Mouse (Mus musculus) C2C12 (cell line): ENCODE results near the gene Abca14. TPM values are rescaled to one million over a fixed set of nuclear protein-coding genes. Genes with fewer than 3 reads are reported as not detected.

ENCODE experiments used
- H3K27me3 ChIP-seq: one replicate; pipeline ENCODE4 v1.6.1; 2011; ENCODE audit not compliant: control insufficient read depth, insufficient read depth, insufficient read length
- H3K36me3 ChIP-seq: one replicate; pipeline ENCODE4 v1.6.1; 2011; ENCODE audit not compliant: control insufficient read depth, insufficient read depth
- H3K4me3 ChIP-seq: one replicate; pipeline ENCODE4 v1.5.1; 2011; ENCODE audit warnings: mild to moderate bottlenecking, control low read depth; ENCODE audit not compliant: poor library complexity, insufficient read depth, severe bottlenecking
- H3K79me2 ChIP-seq: one replicate; pipeline ENCODE4 v1.6.1; 2011; ENCODE audit not compliant: control insufficient read depth, insufficient read depth
- H3K79me3 ChIP-seq: one replicate; pipeline ENCODE4 v1.6.1; 2011; ENCODE audit warnings: low read depth, control low read depth
- H3ac ChIP-seq: one replicate; pipeline ENCODE3; 2011; ENCODE audit warnings: low read depth; ENCODE audit not compliant: control insufficient read depth, insufficient read length
- CEBPB ChIP-seq: IDR thresholded peaks from one replicate; pipeline ENCODE4 v1.6.1; 2011; ENCODE audit warnings: low read depth, mild to moderate bottlenecking, control low read depth, moderate library complexity
- CTCF ChIP-seq: IDR thresholded peaks from one replicate; pipeline ENCODE4 v1.5.1; 2011; ENCODE audit not compliant: control insufficient read depth, insufficient read depth, insufficient read length
- FOSL1 ChIP-seq: IDR thresholded peaks from one replicate; pipeline ENCODE4 v1.8.0; 2011; ENCODE audit warnings: mild to moderate bottlenecking, low read length; ENCODE audit not compliant: poor library complexity, insufficient read depth, severe bottlenecking
- MAX ChIP-seq: IDR thresholded peaks from one replicate; pipeline ENCODE4 v1.6.1; 2011; ENCODE audit warnings: mild to moderate bottlenecking, control low read depth
- MYOD1 ChIP-seq: IDR thresholded peaks from one replicate; pipeline ENCODE4 v1.6.1; 2011; ENCODE audit warnings: low read depth; ENCODE audit not compliant: control insufficient read depth, insufficient read length
- MYOG ChIP-seq: IDR thresholded peaks from one replicate; pipeline ENCODE4 v1.6.1; 2011; ENCODE audit not compliant: control insufficient read depth, insufficient read length; ENCODE audit errors: extremely low read depth
- USF1 ChIP-seq: IDR thresholded peaks from one replicate; pipeline ENCODE4 v1.6.1; 2011; ENCODE audit warnings: low read depth, mild to moderate bottlenecking, control low read depth, moderate library complexity
- polyA plus RNA-seq: library from polyadenylated mRNA; unstranded; fragments of >200 nt; fragmentation: generic; extraction: Trizol; gene quantifications from one replicate; pipeline ENCODE4 v1.2.1, GENCODE M21; 2012; ENCODE audit warnings: missing spikeins

Abca14 gene
- polyA plus RNA-seq, 1 experiment, result not detected

- H3K4me3 ChIP-seq, result no peak overlapping the region
- no peaks in the 10 kb centered on the region for H3K27me3 ChIP-seq
- no peak overlapping the region for H3ac ChIP-seq
- no peaks in the 10 kb centered on the region for H3K79me3 ChIP-seq
- TF ChIP-seq FOSL1 (no peak), MYOG (no peak), MAX (no peak), CTCF (no peak), USF1 (no peak), MYOD1 (no peak), CEBPB (no peak)
- no peaks in the 10 kb centered on the region for H3K79me2 ChIP-seq
- H3K36me3 ChIP-seq, result no peaks in the 10 kb centered on the region
Measured at GRCm38 (mm10) chr7:120192207-120192606, 11.6 kb upstream of the Abca14 start.

- H3K36me3 ChIP-seq, result no peaks in the 10 kb centered on the region
- TF ChIP-seq MYOG (no peak), FOSL1 (no peak), MAX (no peak), CEBPB (no peak), MYOD1 (no peak), CTCF (no peak), USF1 (no peak)
- no peaks in the 10 kb centered on the region for H3K27me3 ChIP-seq
- H3K79me2 ChIP-seq, result no peaks in the 10 kb centered on the region
- H3K79me3 ChIP-seq, result no peaks in the 10 kb centered on the region
- no peak overlapping the region for H3ac ChIP-seq
- H3K4me3 ChIP-seq, result no peak overlapping the region
Measured at GRCm38 (mm10) chr7:120192816-120193215, 10.9 kb upstream of the Abca14 start.

GRCm38 (mm10) chr7:120195207-120195606 lies 8.6 kb upstream of the Abca14 start:
- H3K27me3 ChIP-seq, result no peaks in the 10 kb centered on the region
- H3K36me3 ChIP-seq, result no peaks in the 10 kb centered on the region
- H3K79me3 ChIP-seq, result no peaks in the 10 kb centered on the region
- no peak overlapping the region for H3K4me3 ChIP-seq
- H3ac ChIP-seq, result no peak overlapping the region
- TF ChIP-seq FOSL1, result no peak
- no peak for TF ChIP-seq MAX
- no peak for TF ChIP-seq CEBPB
- no peak for TF ChIP-seq CTCF
- TF ChIP-seq MYOD1, result no peak
- H3K79me2 ChIP-seq, result no peaks in the 10 kb centered on the region

GRCm38 (mm10) chr7:120201231-120201744 lies 2.5 kb upstream of the Abca14 start:
- Histone ChIP-seq H3K79me3 (no peaks in the 10 kb centered on the region), H3K79me2 (no peaks in the 10 kb centered on the region), H3ac (no peak overlapping the region), H3K36me3 (no peaks in the 10 kb centered on the region), H3K27me3 (no peaks in the 10 kb centered on the region), H3K4me3 (no peak overlapping the region)
- TF ChIP-seq FOSL1 (no peak), MYOD1 (no peak), MAX (no peak), CEBPB (no peak), MYOG (no peak), CTCF (no peak), USF1 (no peak)

- H3K27me3 ChIP-seq, result no peaks in the 10 kb centered on the region
- no peak within 1 kb of the TSS for H3K4me3 ChIP-seq
- no peaks in the 10 kb centered on the region for H3K79me3 ChIP-seq
- TF ChIP-seq FOSL1, result no peak
- TF ChIP-seq USF1, result no peak
- TF ChIP-seq CTCF, result no peak
- no peak for TF ChIP-seq MAX
- TF ChIP-seq MYOG, result no peak
- TF ChIP-seq CEBPB, result no peak
- no peak for TF ChIP-seq MYOD1
- H3ac ChIP-seq, result no peak within 1 kb of the TSS
- no peaks in the 10 kb centered on the region for H3K79me2 ChIP-seq
- H3K36me3 ChIP-seq, result no peaks in the 10 kb centered on the region
Measured at GRCm38 (mm10) chr7:120201771-120202170, 2.0 kb upstream of the Abca14 start, which contains the start of gene Crym. TSS of gene Crym (minus strand) at chr7:120202111.

- TF ChIP-seq CTCF, result no peak
- no peak for TF ChIP-seq USF1
- TF ChIP-seq FOSL1, result no peak
- no peak for TF ChIP-seq CEBPB
- no peak for TF ChIP-seq MYOG
- TF ChIP-seq MAX, result no peak
- no peak for TF ChIP-seq MYOD1
- Histone ChIP-seq H3K79me2 (no peaks in the 10 kb centered on the region), H3K36me3 (no peaks in the 10 kb centered on the region)
Measured at GRCm38 (mm10) chr7:120205989-120206388, 2.2 kb downstream of the Abca14 start.

More at GRCm38 (mm10) chr7:120205989-120206388, 2.2 kb downstream of the Abca14 start:
- Histone ChIP-seq H3K4me3 (no peak overlapping the region), H3K79me3 (no peaks in the 10 kb centered on the region), H3K27me3 (no peaks in the 10 kb centered on the region), H3ac (no peak overlapping the region)
